Mouse (Mus musculus) limb, embryonic 15.5 days (tissue): ENCODE measurements around the gene 1600012H06Rik. TPM values are rescaled to one million over a fixed set of nuclear protein-coding genes. Genes with fewer than 3 reads are reported as not detected.
"Not testable (repeated sequence)": the region's sequence is repeated elsewhere in the genome, so short reads cannot be mapped to it uniquely, and the experiment has no call there.

Source experiments
- ATAC-seq: fragments of 200-750 bp; cut with Nextera tagmentation; 2 replicates; pipeline ENCODE4 v1.8.0; 2017; ENCODE audit warnings: low read depth, moderate TSS enrichment; ENCODE audit not compliant: insufficient number of reproducible peaks, low FRiP score, low TSS enrichment
- H3K27ac ChIP-seq: fragments of 300-500 bp; sonication (generic); 2 replicates; pipeline ENCODE4 v1.5.1; 2015; ENCODE audit warnings: moderate library complexity, mild to moderate bottlenecking, inconsistent platforms
- H3K27me3 ChIP-seq: fragments of 300-500 bp; sonication (generic); 2 replicates; pipeline ENCODE4 v1.6.1; 2015; ENCODE audit warnings: inconsistent platforms
- H3K36me3 ChIP-seq: fragments of 300-500 bp; sonication (generic); 2 replicates; pipeline ENCODE4 v1.6.1; 2015; ENCODE audit warnings: inconsistent platforms
- H3K4me1 ChIP-seq: fragments of 300-500 bp; sonication (generic); 2 replicates; pipeline ENCODE4 v1.6.1; 2015; ENCODE audit warnings: inconsistent platforms
- H3K4me2 ChIP-seq: fragments of 300-500 bp; sonication (generic); 2 replicates; pipeline ENCODE4 v1.6.1; 2015; ENCODE audit warnings: mild to moderate bottlenecking, inconsistent platforms
- H3K4me3 ChIP-seq: fragments of 300-500 bp; sonication (generic); 2 replicates; pipeline ENCODE4 v1.5.1; 2015; ENCODE audit warnings: mild to moderate bottlenecking, inconsistent platforms
- H3K9ac ChIP-seq: fragments of 300-500 bp; sonication (generic); 2 replicates; pipeline ENCODE4 v1.6.1; 2015; ENCODE audit warnings: inconsistent platforms
- H3K9me3 ChIP-seq: fragments of 300-500 bp; sonication (generic); 2 replicates; pipeline ENCODE4 v1.6.1; 2016; ENCODE audit warnings: inconsistent platforms
- WGBS: fragments of 180-500 bp; shearing (Covaris S2); methylation state at CpG from one replicate; pipeline ENCODE4 v1.1.7; 2015; 5-methylcytosine and 5-hydroxymethylcytosine counted together
- polyA plus RNA-seq: library from polyadenylated mRNA; unstranded; fragments of >200 nt; fragmentation: Nextera tagmentation; extraction: Ambion mirVana; gene quantifications from 2 replicates; pipeline ENCODE4 v1.2.1, GENCODE M21; 2015

The 1600012H06Rik gene
- polyA plus RNA-seq, 1 experiment from 2014 or later: 39.0 TPM

DNA sequence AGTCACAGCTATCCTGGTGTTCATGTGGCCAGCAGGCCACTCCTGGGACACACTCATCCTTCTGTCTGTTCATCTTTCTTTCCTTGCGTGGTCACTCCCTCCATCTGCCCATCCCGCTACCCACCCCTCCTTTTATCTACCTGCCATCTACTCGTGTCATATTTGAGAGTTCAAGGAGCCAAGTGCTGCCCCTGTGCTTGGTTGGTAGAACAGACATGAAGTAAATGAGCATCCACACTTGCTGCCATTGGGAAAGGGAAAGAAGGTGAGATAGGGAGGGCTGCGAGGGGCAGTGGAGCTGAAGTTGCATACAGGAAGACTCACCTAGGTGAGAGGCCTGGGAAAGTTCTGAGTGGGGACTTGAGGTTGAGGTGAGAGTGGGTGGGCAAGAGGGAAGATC, 28.6 kb upstream of the 1600012H06Rik start:
- H3K36me3 ChIP-seq: no peaks in the 10 kb centered on the region
- ATAC-seq: no peak
- 82% methylated on average over 4 of the region's 4 CpGs for WGBS

DNA sequence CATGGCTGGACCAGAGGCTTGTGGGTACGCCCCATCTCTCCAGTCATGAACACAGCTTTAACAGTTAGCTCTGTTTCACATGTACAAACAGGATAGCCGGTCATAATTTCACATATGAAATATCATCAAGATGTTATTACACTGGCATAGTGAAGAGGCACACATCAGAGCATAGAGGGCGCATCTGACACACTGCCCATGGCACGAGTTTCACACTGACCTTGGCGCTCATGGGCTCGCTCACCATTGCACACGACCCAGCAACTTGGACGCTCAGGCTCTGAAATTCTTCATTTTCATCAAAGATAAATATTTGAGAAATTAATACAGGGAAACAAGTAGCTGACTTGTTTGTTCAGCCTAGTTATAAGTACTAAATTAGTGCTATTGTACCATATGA, 25.1 kb upstream of the 1600012H06Rik start:
- 84% methylated on average over 8 of the region's 8 CpGs for WGBS
- H3K36me3 ChIP-seq: no peaks in the 10 kb centered on the region
- no peak for ATAC-seq
- H3K27ac ChIP-seq: no peak overlapping the region
- H3K9me3 ChIP-seq: no peaks in the 10 kb centered on the region
- H3K4me1 ChIP-seq: no peaks in the 10 kb centered on the region
- no peaks in the 10 kb centered on the region for H3K27me3 ChIP-seq
- no peak overlapping the region for H3K4me2 ChIP-seq
- H3K9ac ChIP-seq: no peak overlapping the region
- no peak overlapping the region for H3K4me3 ChIP-seq

More for the DNA sequence above, 28.6 kb upstream of the 1600012H06Rik start:
- Histone ChIP-seq H3K9me3 (no peaks in the 10 kb centered on the region), H3K27ac (no peak overlapping the region), H3K4me2 (no peak overlapping the region), H3K4me1 (no peaks in the 10 kb centered on the region), H3K9ac (no peak overlapping the region), H3K4me3 (no peak overlapping the region), H3K27me3 (no peaks in the 10 kb centered on the region)

- no peak overlapping the region for H3K4me3 ChIP-seq
- 54% methylated on average over 6 of the region's 6 CpGs for WGBS
- no peaks in the 10 kb centered on the region for H3K9me3 ChIP-seq
- H3K27ac ChIP-seq: no peak overlapping the region
- H3K4me1 ChIP-seq: no peaks in the 10 kb centered on the region
- no peaks in the 10 kb centered on the region for H3K36me3 ChIP-seq
- ATAC-seq: no peak
- no peaks in the 10 kb centered on the region for H3K27me3 ChIP-seq
- H3K4me2 ChIP-seq: no peak overlapping the region
- H3K9ac ChIP-seq: no peak overlapping the region
These were observed 21.4 kb upstream of the 1600012H06Rik start for GRCm38 (mm10) chr17:14921582-14921981.

DNA sequence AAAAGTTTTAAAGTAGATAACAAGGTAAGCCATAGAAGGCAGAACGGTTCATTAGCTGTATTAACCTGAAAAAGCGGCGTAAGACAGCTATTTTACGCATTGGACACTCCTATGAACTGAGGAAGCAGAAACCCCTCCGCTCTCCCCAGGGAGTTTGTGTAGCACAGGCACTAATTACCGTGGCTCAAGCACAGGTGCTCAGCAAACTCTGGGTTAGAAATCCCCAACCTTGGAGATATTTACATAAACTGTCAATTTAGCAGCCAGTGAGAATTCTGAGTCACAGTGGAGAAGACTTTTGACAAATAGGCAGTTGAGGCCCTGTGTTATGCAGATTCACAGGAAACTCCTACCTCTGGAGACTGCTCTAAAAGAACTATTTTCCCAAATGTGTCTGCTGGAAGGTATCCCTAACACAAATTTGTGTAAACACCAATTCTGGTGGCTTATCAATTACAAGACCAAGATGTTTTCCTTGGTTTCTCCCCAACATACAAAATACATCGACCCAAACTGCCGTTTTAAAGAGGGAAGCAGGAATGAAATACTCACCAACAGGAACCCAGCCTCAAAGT, 15.3 kb upstream of the 1600012H06Rik start:
- no peak for ATAC-seq
- Histone ChIP-seq H3K36me3 (no peaks in the 10 kb centered on the region), H3K9me3 (no peaks in the 10 kb centered on the region), H3K9ac (no peak overlapping the region), H3K4me1 (no peaks in the 10 kb centered on the region), H3K27me3 (no peaks in the 10 kb centered on the region), H3K4me2 (no peak overlapping the region), H3K27ac (no peak overlapping the region), H3K4me3 (no peak overlapping the region)
- WGBS: 70% methylated on average over 8 of the region's 8 CpGs

GRCm38 (mm10) chr17:14928631-14929030, 14.4 kb upstream of the 1600012H06Rik start:
- Histone ChIP-seq H3K4me1 (no peaks in the 10 kb centered on the region), H3K9ac (no peak overlapping the region), H3K27me3 (no peaks in the 10 kb centered on the region), H3K4me3 (no peak overlapping the region), H3K4me2 (no peak overlapping the region), H3K9me3 (no peaks in the 10 kb centered on the region), H3K27ac (no peak overlapping the region), H3K36me3 (no peaks in the 10 kb centered on the region)
- WGBS: 67% methylated on average over 5 of the region's 5 CpGs
- no peak for ATAC-seq

- 79% methylated on average over 7 of the region's 7 CpGs for WGBS
These were observed 12.3 kb upstream of the 1600012H06Rik start for GRCm38 (mm10) chr17:14930697-14931096.

GRCm38 (mm10) chr17:14931469-14931868, 11.5 kb upstream of the 1600012H06Rik start:
- no peaks in the 10 kb centered on the region for H3K4me1 ChIP-seq
- no peaks in the 10 kb centered on the region for H3K27me3 ChIP-seq
- no peak overlapping the region for H3K4me2 ChIP-seq
- no peak overlapping the region for H3K27ac ChIP-seq
- WGBS: 78% methylated on average over 5 of the region's 5 CpGs
- H3K36me3 ChIP-seq: no peaks in the 10 kb centered on the region
- no peak overlapping the region for H3K4me3 ChIP-seq
- no peak overlapping the region for H3K9ac ChIP-seq
- H3K9me3 ChIP-seq: no peaks in the 10 kb centered on the region
- ATAC-seq: no peak

More at GRCm38 (mm10) chr17:14930697-14931096, 12.3 kb upstream of the 1600012H06Rik start:
- Histone ChIP-seq H3K4me2 (no peak overlapping the region), H3K36me3 (no peaks in the 10 kb centered on the region), H3K9me3 (no peaks in the 10 kb centered on the region), H3K27me3 (no peaks in the 10 kb centered on the region), H3K9ac (no peak overlapping the region), H3K4me3 (no peak overlapping the region), H3K27ac (no peak overlapping the region), H3K4me1 (no peaks in the 10 kb centered on the region)
- ATAC-seq: no peak

- ATAC-seq, H3K4me1 ChIP-seq, H3K4me2 ChIP-seq, H3K9ac ChIP-seq, H3K27me3 ChIP-seq, H3K4me3 ChIP-seq, H3K27ac ChIP-seq, H3K9me3 ChIP-seq, H3K36me3 ChIP-seq: not testable (repeated sequence)
- 82% methylated on average over 14 of the region's 14 CpGs for WGBS
These were observed 7.7 kb upstream of the 1600012H06Rik start for GRCm38 (mm10) chr17:14935280-14935679.

- Histone ChIP-seq H3K4me3 (no peak overlapping the region), H3K9ac (no peak overlapping the region), H3K9me3 (no peaks in the 10 kb centered on the region), H3K27me3 (no peaks in the 10 kb centered on the region), H3K4me1 (no peaks in the 10 kb centered on the region), H3K4me2 (no peak overlapping the region), H3K36me3 (no peaks in the 10 kb centered on the region), H3K27ac (no peak overlapping the region)
- 62% methylated on average over 5 of the region's 5 CpGs for WGBS
- no peak for ATAC-seq
These were observed 7.0 kb upstream of the 1600012H06Rik start for GRCm38 (mm10) chr17:14935841-14936605.

GRCm38 (mm10) chr17:14942181-14942580, 803 bp upstream of the 1600012H06Rik start:
- not testable (repeated sequence) for H3K27ac ChIP-seq, H3K27me3 ChIP-seq, ATAC-seq, H3K9ac ChIP-seq, H3K9me3 ChIP-seq
- H3K4me3 ChIP-seq: peak overlapping the region; percentile 79
- 74% methylated on average over 6 of the region's 6 CpGs for WGBS
- H3K36me3 ChIP-seq: peaks cover 13% of the 10 kb centered on the region
- peaks cover 21% of the 10 kb centered on the region for H3K4me1 ChIP-seq
- peak overlapping the region; percentile 88 for H3K4me2 ChIP-seq

GRCm38 (mm10) chr17:14943729-14944059, 710 bp downstream of the 1600012H06Rik start:
- 17% methylated on average over 16 of the region's 16 CpGs for WGBS
- no peaks in the 10 kb centered on the region for H3K27me3 ChIP-seq
- H3K9me3 ChIP-seq: no peaks in the 10 kb centered on the region

DNA sequence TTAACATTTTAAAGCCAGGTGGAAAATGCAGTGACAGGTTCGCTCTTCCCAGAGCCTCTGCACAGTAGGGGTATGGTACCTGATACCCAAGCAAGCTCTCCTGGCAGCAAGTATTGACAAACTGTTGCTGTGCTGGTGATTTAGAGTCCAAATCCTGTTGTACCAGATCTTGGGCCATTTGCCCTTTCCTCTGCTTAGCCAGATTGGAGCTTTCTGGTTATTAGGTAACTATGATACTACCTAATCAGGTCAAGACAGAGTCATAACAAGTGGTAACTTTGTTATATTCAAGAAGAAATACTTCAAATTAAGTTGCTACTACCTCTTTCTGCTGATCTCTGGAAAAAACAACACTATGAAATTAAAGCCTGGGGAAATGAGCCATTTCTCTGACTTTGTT, 1.6 kb downstream of the 1600012H06Rik start:
- ATAC-seq: no peak
- WGBS: 59% methylated on average over 1 of the region's 1 CpGs
- no peaks in the 10 kb centered on the region for H3K27me3 ChIP-seq
- H3K9me3 ChIP-seq: no peaks in the 10 kb centered on the region
- H3K4me3 ChIP-seq: no peak overlapping the region
- H3K4me1 ChIP-seq: peaks cover 21% of the 10 kb centered on the region
- H3K27ac ChIP-seq: no peak overlapping the region
- no peak overlapping the region for H3K9ac ChIP-seq
- no peak overlapping the region for H3K4me2 ChIP-seq
- peaks cover 26% of the 10 kb centered on the region for H3K36me3 ChIP-seq

More at GRCm38 (mm10) chr17:14943729-14944059, 710 bp downstream of the 1600012H06Rik start:
- H3K4me2 ChIP-seq: peak overlapping the region; percentile 88
- peak; percentile 17; the same call in 1 of the 2 replicates for ATAC-seq
- peaks cover 23% of the 10 kb centered on the region for H3K36me3 ChIP-seq
- peak overlapping the region; percentile 75; the same call in 1 of the 2 replicates for H3K27ac ChIP-seq
- peak overlapping the region; percentile 82 for H3K9ac ChIP-seq
- H3K4me1 ChIP-seq: peaks cover 21% of the 10 kb centered on the region
- H3K4me3 ChIP-seq: peak overlapping the region; percentile 79
